Mouse (Mus musculus): ENCODE measurements at regions not wholly inside any gene's neighbourhood (a gene's known extent, or its start where the extent isn't known, plus 50 kb on each side); places are given as distances from the start of the nearest gene placed in this dataset.

- DNase-seq (ENCODE audit: extremely low read depth, low read depth, low spot score) = no peak
Observed at GRCm38 (mm10) chrX:166980504-166980903, 228.6 kb downstream of the Tmsb4x start.

- no peak for DNase-seq (ENCODE audit: extremely low read depth, low read depth, low spot score)
Observed at GRCm38 (mm10) chrX:166977029-166977428, 232.1 kb downstream of the Tmsb4x start.

GRCm38 (mm10) chrX:166971721-166972120, 237.4 kb downstream of the Tmsb4x start:
- DNase-seq (ENCODE audit: extremely low read depth, low read depth, low spot score) = no peak

- no peak for DNase-seq (ENCODE audit: extremely low read depth, low read depth, low spot score)
Observed at GRCm38 (mm10) chrX:166964656-166965582, 244.2 kb downstream of the Tmsb4x start.

GRCm38 (mm10) chrX:166952528-166953189, 256.5 kb downstream of the Tmsb4x start:
- no peak for DNase-seq (ENCODE audit: extremely low read depth, low read depth, low spot score)

GRCm38 (mm10) chrX:166951011-166951410, 258.1 kb downstream of the Tmsb4x start:
- DNase-seq (ENCODE audit: extremely low read depth, low read depth, low spot score) = no peak

GRCm38 (mm10) chrX:166945915-166946314, 263.2 kb downstream of the Tmsb4x start:
- no peak for DNase-seq (ENCODE audit: extremely low read depth, low read depth, low spot score)

- DNase-seq (ENCODE audit: extremely low read depth, low read depth, low spot score) = no peak
Observed at GRCm38 (mm10) chrX:166945476-166945875, 263.6 kb downstream of the Tmsb4x start.

GRCm38 (mm10) chrX:166933766-166934165, 275.3 kb downstream of the Tmsb4x start:
- DNase-seq (ENCODE audit: extremely low read depth, low read depth, low spot score) = peak; percentile 42

GRCm38 (mm10) chrX:166932472-166932871, 276.6 kb downstream of the Tmsb4x start:
- no peak for DNase-seq (ENCODE audit: extremely low read depth, low read depth, low spot score)

- peak; percentile 36 for DNase-seq (ENCODE audit: extremely low read depth, low read depth, low spot score)
Observed at GRCm38 (mm10) chrX:166931048-166931447, 278.1 kb downstream of the Tmsb4x start.

- DNase-seq (ENCODE audit: extremely low read depth, low read depth, low spot score) = no peak
Observed at GRCm38 (mm10) chrX:166929716-166930420, 279.2 kb downstream of the Tmsb4x start.

- no peak for DNase-seq (ENCODE audit: extremely low read depth, low read depth, low spot score)
Observed at GRCm38 (mm10) chrX:166915356-166915953, 293.7 kb downstream of the Tmsb4x start.

- no peak for DNase-seq (ENCODE audit: extremely low read depth, low read depth, low spot score)
Observed at GRCm38 (mm10) chrX:166906602-166907001, 302.5 kb downstream of the Tmsb4x start.

- DNase-seq (ENCODE audit: extremely low read depth, low read depth, low spot score) = peak; percentile 14
Observed at GRCm38 (mm10) chrX:166900761-166901160, 308.4 kb downstream of the Tmsb4x start.

- DNase-seq (ENCODE audit: extremely low read depth, low read depth, low spot score) = no peak
Observed at GRCm38 (mm10) chrX:166895199-166895598, 309.7 kb upstream of the Egfl6 start.

- no peak for DNase-seq (ENCODE audit: extremely low read depth, low read depth, low spot score)
Observed at GRCm38 (mm10) chrX:166886417-166886816, 300.9 kb upstream of the Egfl6 start.

- DNase-seq (ENCODE audit: extremely low read depth, low read depth, low spot score) = no peak
Observed at GRCm38 (mm10) chrX:166869515-166869914, 284.0 kb upstream of the Egfl6 start.

- no peak for DNase-seq (ENCODE audit: extremely low read depth, low read depth, low spot score)
Observed at GRCm38 (mm10) chrX:166867692-166868091, 282.2 kb upstream of the Egfl6 start.

All from fat pad, adult 2 months (tissue).